Mouse (Mus musculus) monocyte, adult 59 days (primary cell): ENCODE data around the gene Prl4a1. TPM values are rescaled to one million over a fixed set of nuclear protein-coding genes. Genes with fewer than 3 reads are reported as not detected.

Experiments used
- total RNA-seq, 2 experiments: library from RNA; stranded (reverse); gene quantifications; one replicate each; pipeline ENCODE4 v1.2.4; 2023

Prl4a1 gene
- not detected for total RNA-seq

GRCm38 (mm10) chr13:28015912-28016311 lies at the start of gene Prl4a1:
Gene Prl4a1, plus strand, starts transcription at chr13:28016212.

Other genes starting within 250 kb of the Prl4a1 start
- gene Prl7c1, start 235.4 kb upstream of the Prl4a1 start, total RNA-seq, result not detected
- gene Prl2a1, start 214.6 kb upstream of the Prl4a1 start, total RNA-seq, result not detected
- not detected for gene Prl2c1, start 166.9 kb upstream of the Prl4a1 start, total RNA-seq
- not detected for gene Prl5a1, start 126.3 kb downstream of the Prl4a1 start, total RNA-seq
- gene Gm11361, start 241.3 kb downstream of the Prl4a1 start, total RNA-seq, result 100 to 1,000 TPM; 135 to 228 TPM